Mouse (Mus musculus): ENCODE measurements around the gene Itpr1. TPM values are rescaled to one million over a fixed set of nuclear protein-coding genes. Genes with fewer than 3 reads are reported as not detected.

The Itpr1 gene
- 14.0 and 15.0 TPM in 2 replicates for total RNA-seq (2015; ENCODE audit: low replicate concordance)
- 10.1 and 19.4 TPM in 2 replicates for total RNA-seq (2017; ENCODE audit: low replicate concordance)

DNA sequence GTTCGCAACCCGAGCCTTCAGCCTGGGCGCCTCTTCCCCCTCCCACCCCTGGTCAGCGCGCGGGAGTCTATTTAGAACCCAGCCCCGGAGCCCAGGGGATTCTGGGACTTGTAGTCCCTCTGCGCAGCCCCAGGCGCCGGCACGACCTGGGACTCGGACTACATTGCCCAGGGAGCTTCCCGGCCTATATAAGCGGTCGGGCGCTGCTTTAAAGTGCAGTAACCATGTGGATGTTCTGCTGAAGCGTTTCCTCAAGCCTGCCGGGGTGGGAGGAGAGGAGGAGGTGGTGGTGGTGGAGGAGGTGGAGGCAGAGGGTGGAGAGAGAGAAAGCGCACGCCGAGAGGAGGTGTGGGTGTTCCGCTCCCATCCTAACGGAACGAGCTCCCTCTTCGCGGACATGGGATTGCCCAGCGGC lies at the start of gene Itpr1:
TSS of gene Itpr1 (plus strand) at position 216 of the 415 bp plus-strand sequence.
- peak; percentile 95 for ATAC-seq (replicated peaks; ENCODE audit: low FRiP score, poor library complexity, severe bottlenecking)

DNA sequence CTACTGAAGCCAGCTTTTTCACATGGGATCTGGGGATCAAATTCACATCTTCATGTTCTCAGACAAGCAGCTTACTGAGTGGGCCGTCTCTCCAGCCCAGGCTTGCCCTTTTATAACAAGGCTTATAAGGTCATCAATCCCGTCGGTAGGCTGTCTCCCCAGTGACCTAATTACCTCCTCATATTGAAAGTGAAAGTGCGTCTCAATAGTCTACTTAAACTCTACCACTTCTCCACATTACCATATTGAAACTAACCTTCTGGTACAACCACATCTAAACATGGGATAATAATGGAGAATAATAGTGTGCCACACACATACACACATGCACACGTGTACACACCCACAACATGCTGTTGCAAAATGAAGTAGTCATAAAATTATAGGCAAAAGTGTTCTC lies 48.0 kb upstream of the Itpr1 start:
- ATAC-seq (replicated peaks; ENCODE audit: low FRiP score, poor library complexity, severe bottlenecking) = no peak

DNA sequence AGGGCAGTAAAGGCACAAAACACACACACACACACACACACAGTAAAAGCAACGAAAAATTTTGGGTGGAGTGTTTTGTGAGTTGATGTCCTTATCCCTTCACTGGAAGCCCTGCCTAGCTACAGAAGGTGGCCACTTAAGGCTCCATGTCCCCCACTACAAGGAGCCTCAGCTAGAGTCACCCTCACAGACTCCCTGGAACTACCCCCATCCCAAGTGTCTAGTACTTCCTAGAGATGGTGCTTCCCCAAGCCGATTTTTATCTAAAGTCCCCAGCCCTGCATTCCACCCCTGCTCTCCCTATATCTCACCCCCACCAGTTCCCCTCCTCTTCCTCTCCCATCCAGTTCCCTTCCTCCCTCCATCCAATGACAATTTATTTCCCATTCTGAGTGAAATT lies 47.3 kb upstream of the Itpr1 start:
- no peak for ATAC-seq (replicated peaks; ENCODE audit: low FRiP score, poor library complexity, severe bottlenecking)

DNA sequence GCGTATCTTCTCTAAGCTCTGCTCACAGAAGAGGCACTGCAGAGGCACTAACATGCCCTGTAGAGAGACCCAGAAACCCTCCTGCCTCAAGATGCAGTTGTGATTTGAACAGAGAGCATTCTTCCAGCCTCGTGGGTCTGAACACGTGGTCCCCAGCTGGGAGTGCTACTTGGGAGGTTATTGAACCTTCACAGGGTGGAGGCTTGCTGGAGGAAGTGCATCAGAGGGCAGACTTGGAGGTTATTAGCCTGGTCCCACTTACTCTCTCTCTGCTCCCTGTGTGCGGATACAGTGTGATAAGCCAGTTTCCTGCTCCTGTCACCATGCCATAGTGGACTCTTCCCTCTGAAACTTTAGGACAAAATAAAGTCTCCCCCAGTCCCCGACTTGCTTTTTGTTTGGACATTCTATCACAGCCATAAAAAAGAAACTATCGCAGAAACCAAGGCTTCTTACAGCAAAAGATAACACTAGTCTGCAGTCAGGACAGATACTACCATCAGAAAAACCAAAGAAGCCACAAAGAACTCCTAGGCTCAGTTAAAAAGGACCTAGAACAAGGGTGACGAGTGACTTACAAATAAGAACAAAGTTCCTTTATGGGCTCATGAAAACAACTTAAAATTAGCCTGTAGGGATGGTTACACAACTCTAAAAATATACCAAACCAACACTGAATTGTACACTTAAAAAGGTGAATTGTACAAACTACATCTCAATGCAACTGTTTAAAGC lies 44.8 kb upstream of the Itpr1 start:
- ATAC-seq (replicated peaks; ENCODE audit: low FRiP score, poor library complexity, severe bottlenecking) = no peak

DNA sequence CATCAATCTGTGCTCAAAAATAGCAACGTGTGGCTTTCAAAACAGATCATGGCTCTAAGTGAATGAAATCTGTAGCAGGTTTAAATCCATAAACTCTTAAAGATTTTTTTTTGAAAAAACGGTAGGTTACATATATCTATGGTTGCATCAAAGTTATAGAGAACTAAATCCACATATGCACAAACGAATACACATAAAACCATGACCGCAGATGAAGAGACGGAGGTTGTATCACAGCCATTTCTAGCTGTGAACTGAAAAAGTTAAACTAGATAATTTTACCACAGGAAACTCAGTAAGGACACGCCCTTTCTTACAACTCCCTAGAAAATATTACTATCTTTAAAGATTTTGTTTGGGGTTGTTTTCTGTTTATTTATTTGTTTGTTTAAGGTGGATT lies 44.2 kb upstream of the Itpr1 start:
- ATAC-seq (replicated peaks; ENCODE audit: low FRiP score, poor library complexity, severe bottlenecking) = no peak

DNA sequence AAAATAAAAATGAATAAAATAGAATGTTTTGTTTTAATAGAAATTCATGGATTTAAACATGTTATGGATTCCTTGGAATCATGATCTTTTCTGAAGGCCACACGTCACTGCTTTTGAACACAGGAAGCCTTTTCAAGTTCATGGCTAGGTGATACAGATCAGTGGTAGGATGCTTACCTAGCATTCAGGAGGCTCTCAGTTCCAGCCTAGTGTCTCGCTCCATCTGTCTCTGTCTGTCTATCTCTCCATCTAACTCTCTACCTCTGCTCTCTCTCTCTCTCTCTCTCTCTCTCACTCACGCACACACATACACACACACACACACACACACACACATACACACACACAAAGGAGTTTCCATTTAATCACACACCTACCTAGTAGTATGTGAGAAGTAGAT lies 43.4 kb upstream of the Itpr1 start:
- no peak for ATAC-seq (replicated peaks; ENCODE audit: low FRiP score, poor library complexity, severe bottlenecking)

DNA sequence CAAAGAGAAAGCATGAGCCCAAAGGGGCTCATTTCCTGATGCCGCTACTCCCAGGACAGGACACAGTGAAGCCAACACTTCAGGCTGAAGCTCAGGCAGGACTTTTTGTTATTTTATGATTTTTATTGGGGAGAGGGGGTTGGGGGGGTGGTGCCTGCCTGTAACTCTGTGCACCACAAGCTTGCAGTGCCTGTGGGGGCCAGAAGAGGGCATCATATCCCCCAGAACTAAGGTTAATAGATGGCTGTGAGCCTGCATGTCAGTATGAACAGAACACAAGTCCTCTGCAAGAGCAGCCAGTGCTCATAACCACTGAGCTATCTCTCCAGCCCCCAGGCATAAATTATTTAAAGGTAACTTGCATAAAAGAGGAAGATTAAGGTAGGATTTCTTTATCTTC lies 40.7 kb upstream of the Itpr1 start:
- ATAC-seq (replicated peaks; ENCODE audit: low FRiP score, poor library complexity, severe bottlenecking) = no peak

DNA sequence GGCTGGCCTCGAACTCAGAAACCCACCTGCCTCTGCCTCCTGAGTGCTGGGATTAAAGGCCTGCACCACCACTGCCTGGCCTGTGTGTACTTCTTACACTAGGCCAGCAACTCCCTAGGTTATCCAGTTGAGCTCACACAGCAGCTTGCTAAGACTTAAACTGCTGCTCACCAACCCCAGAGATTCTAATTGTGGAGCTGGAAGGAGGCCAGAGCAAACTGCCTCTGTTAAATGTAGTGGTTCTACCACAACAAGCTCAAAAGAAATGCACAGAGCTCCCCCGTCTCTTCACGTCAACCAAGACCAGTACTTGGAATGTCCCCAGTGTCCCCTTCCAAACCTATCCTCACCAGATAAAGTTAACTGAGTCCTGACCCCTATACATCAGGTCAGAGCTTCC lies 38.7 kb upstream of the Itpr1 start:
- no peak for ATAC-seq (replicated peaks; ENCODE audit: low FRiP score, poor library complexity, severe bottlenecking)

DNA sequence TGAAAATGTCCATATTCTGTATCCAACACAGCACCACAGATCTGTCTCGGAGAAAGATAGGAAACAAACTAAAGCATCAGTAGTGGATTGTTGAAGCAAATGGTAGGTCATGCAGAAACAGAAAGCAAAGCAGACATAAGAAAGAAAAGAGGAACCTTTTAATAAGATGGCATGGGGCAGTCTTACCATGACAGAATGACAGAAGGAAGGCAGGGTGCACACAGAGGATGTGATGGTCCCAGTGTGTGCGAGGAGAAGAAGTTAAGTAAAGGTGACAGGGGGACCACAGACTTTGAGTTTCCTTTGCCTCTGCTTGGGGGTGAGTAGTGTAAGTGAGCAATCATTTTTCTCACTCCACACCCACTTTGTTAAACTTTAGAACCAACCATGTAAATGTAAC lies 33.8 kb upstream of the Itpr1 start:
- ATAC-seq (replicated peaks; ENCODE audit: low FRiP score, poor library complexity, severe bottlenecking) = no peak

DNA sequence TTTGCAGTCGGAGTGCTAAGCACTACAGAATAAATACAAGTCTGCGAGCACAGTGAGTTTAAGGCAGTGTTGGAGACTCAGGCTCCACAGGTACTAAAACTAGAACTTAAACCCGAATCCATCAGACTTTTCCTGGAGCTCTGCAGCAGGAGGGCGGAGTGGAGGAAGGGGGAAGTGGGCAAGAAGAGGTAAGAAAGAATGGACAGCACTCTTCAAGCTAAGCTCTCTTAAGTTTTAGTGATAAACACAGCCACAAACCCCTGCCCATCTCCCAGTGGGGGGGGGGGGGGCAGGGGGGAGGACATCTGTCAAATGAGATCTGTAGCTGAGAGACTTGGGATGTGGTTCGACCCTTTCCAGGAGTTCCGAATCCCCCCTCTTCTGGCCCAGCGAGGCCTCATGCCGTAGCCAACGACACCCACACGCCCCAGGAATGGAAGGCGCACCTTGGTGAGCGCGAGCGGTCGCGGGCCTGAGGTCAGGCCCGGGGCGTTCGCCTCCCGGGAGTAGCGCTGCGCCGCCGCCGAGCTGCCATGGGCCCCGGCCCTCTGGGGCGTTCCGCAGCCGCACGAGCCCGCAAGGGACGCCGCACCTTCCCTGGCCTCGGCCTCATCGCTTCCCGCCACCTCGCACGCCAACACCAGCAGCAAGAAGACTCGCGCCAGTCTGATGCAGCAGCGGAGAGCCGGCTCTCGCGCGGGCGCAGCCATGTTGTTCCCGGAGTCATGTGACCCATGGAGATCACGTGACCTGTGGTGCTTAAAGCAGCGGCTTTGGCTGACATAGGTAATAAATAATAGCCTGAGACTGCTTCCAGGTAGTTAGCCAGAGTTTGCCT lies 27.8 kb upstream of the Itpr1 start, which contains the start of gene Sumf1:
TSS of gene Sumf1 (minus strand) at position 736 of the 838 bp plus-strand sequence.
- ATAC-seq (replicated peaks; ENCODE audit: low FRiP score, poor library complexity, severe bottlenecking) = peak; percentile 95

DNA sequence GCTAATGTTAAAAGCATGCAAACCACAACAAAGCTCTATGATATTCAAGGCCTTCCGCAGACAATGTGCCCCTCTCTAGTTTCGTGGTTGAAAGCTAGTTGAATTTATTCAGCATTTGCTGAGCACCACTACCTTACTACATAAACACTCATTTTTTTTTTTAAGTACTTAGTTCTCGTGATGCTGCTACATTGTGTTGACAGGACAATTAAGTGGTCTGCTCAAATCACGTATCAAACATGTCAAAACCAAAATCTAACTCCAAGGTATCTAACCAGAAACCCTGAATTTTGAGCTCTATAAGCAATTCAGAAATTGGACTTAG lies 27.2 kb upstream of the Itpr1 start:
- ATAC-seq (replicated peaks; ENCODE audit: low FRiP score, poor library complexity, severe bottlenecking) = no peak

DNA sequence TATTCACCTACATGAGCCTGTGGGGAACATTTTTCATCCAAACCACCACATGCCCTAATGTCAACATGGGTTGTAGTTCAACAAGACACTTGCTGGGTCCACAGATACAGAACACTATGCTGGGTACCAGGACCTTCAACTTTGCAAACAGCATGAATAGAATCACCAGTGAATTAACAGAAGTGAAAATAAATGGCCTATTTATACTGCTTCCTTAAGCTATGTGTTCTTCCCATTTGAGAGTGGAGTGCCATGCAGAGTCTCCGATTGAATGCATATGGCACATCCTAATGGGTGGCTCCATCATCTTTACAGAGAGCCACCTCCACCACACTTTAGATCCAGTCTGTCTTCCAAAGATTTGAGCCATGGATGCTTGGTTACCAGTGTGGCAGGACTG lies 22.2 kb upstream of the Itpr1 start:
- ATAC-seq (replicated peaks; ENCODE audit: low FRiP score, poor library complexity, severe bottlenecking) = no peak

DNA sequence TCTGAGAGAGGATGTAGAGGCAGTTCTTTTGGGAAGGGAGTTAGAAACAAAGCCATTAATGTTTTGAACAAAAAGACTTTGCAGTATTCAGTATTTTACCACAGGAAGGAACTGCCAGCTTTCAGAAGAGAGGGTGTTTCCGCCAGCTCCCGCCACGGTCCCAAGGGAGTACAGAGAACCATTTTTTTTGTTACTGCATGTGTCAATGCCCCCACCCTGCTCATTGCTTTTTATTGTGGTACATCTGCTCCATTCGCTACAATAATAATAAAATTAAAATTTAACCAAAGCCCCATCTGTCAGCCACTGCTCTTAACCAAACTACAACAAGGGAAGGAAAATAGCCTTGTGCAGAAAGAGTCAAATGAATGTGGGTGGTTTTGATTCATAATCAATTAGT lies 20.3 kb upstream of the Itpr1 start:
- ATAC-seq (replicated peaks; ENCODE audit: low FRiP score, poor library complexity, severe bottlenecking) = no peak

DNA sequence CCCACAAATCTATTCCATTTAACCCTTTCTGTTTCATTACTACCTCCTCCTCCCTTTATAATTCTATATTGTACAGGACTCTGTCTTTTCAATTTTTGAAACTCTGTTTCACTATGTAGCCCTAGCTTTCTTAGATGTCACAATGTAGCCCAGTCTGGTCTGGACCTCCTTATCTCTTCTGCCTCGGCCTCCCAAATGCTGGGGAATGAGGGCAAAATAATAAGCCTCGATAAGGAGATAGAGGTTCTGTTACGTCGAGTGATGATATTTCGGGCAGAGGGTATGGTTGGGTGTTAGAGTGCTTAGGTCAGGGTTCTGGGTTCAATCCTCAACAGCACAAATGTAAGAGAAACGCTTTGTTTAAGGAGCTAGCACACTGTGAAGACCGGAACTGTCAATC lies 16.2 kb upstream of the Itpr1 start:
- ATAC-seq (replicated peaks; ENCODE audit: low FRiP score, poor library complexity, severe bottlenecking) = no peak

DNA sequence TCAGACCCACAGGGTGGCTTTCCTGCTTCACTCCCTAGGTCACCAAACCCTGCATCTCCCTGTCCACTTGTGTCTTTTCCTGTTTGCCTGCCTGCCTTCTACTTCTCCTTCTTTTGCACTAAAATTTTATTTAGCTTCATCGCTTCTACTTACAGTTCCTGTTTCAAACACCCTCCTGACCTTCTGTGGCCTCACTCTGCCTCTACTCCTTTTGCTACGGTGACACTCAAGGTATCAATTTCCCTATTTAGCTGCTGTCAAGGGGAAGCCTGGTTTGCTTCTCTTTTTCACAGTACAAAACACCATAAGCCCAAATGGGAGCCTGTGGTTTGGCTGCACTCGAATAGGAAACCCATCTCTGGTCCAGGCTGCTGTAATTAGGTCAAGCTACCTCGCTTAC lies 15.8 kb upstream of the Itpr1 start:
- no peak for ATAC-seq (replicated peaks; ENCODE audit: low FRiP score, poor library complexity, severe bottlenecking)

DNA sequence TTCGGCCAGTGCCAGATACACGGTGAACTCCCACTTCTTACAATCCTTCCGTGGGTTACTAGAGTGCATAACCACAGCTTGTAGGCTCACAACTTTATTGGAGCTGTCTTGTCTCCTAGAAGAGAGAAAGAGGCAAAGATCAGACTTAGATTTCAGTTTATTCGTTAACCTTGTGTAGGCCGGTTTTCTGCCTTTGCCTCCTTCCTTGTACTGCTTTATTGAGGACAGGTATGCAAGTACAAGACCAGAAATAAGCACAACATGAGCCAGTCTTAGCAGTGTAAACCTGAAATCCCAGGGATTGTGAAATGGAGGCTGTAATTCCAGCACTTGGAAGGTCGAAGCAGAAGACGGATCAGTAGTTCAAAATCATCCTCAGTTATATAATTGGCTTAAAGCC lies 14.6 kb upstream of the Itpr1 start:
- ATAC-seq (replicated peaks; ENCODE audit: low FRiP score, poor library complexity, severe bottlenecking) = no peak

DNA sequence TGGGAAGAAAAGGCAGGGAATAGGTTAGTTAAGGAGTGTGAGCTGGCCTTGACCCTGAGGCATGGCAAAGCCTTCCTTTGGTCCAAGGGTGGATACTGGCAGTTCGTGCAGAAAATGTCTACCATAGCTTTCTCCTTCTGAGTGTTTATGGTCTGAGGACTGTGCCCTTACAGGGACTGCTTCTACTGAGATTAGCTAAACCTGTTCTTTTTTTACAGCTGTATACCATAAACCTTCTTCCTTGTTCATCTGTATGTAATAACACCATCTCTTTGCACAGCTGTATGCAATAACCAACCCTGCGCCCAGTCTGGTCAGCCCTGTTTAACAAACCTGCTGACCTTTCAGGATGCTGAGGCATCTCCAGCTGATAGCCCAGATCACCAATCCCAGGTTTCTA lies 8.6 kb upstream of the Itpr1 start:
- no peak for ATAC-seq (replicated peaks; ENCODE audit: low FRiP score, poor library complexity, severe bottlenecking)

DNA sequence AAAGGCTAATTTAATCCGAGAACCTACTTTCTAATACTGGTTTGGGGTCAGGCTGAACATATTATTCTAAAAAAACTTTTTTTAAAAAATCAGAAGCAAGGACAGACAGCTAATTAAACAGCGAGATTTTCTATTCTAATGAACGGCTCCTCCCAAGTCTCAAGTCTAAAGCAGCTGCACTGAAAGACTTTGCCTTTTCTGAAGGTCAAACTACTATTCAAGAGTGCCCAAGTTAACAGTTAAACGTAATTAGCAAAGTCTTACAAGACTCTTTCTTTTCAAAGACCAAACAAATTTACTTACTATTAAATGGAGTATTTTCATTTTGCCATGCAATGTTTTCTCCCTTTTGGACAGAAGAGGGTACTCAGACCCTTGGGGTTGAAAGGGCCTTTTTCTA lies 6.8 kb upstream of the Itpr1 start:
- no peak for ATAC-seq (replicated peaks; ENCODE audit: low FRiP score, poor library complexity, severe bottlenecking)

DNA sequence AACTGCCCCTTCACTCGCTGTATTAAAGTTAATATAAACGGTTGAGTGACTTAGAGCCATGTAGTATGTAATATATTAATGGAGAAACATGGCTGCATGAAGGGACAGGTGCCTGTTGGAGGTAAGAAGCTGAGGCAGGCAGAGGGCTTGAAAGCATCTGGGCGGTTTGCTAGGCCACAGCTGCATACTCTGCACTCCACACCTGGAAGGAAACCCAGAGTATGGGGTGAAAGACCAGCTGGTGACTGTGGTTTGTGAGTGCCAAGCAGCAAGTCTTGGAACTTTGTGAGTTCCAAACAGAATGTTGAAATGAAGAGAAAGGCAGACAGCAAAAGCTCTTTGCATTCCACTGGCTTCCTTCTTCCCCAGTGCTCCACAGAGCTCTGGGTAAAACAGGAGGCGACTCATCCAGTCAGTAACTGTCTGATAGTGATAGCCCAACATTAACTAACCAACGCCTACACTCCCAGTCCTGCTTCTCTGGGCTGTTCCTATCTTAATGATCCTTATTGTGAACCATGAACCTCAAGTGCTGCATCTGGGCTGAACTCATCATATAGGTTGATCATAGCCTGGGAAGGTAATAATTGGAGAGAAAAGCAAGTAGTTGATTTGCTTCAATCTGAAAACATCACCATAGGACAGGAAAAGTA lies 5.9 kb upstream of the Itpr1 start:
- ATAC-seq (replicated peaks; ENCODE audit: low FRiP score, poor library complexity, severe bottlenecking) = no peak

DNA sequence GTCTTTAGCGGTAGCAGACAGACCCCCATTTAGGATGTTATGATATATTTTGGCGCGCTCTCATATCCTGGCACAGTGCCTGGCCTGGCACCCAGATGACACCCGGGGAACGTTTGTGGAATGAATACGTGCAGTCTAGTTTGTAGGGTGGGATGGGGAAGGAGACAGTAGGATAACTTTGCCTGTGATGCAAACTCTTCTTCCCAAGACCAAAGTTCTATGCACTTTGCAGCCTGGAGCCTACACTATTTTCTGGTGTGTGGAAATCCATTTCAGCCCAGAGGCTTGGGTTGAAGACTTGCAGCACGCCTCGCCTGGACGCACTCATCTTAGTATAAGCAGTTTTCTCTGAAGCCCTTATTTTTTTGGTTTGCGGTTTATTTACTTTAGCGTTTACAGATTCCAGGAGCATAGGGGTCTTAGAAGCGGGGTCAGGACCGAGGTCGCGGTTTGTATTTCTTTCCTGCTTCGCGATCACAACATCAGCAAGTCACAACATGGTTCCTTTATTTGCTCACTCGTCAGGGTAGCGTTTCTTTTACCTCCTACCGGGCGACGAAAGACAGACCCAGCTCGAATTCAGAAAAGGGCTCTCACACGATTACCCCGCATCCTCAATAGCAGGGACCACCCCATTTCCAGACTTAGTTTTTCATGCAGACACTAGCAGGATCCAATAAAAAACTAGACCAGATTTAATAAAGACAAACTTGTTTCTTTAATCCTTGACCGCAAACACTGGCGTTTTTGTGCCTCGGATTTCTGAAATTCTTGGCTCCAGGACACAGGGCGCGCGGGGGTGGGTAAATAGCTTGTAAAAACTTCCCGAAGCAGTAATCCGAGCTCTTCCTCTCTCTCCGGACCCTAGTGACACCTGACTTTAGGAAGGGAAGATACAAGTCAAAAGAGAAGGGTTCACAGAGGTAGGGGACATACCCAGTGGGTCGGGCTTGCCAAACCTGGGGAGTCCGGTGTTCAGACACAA lies 708 bp upstream of the Itpr1 start:
- no peak for ATAC-seq (replicated peaks; ENCODE audit: low FRiP score, poor library complexity, severe bottlenecking)

All from erythroblast, adult 5-6 weeks (primary cell).